Mouse (Mus musculus): ENCODE data around the gene Tbc1d7.

DNA sequence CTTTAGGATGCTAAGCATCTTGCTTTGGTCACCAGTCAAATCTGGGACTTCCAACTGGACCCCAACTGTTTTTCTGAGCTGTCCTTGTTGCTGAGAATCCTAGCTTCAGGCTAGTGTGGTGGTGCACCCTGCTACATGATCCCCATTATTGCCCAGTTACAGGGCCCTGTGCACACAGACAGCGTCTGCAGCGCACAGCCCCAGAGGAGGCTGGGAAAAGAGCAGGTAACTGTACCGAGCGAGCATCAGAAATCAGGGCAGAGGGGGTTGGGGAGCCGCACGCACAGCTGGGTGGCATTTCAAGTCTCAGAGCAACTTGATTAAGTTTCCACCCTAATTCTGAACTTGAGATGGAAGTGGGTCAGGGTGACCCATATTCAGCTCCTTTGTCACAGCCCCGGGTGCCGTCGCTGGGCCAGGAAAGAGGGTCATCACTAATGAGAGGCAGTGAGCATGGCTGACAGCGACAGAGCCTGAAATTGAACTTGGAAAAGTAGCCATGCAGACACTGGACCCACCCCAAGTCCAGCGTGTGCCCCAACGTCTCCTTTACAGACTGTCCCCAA, 34.9 kb upstream of the Tbc1d7 start:
- TF ChIP-seq POLR2A (IDR thresholded peaks at IDR 0.05; ENCODE audit: control insufficient read depth, extremely low read depth, insufficient read depth, low read length, poor library complexity) (no peak), CTCF (IDR thresholded peaks at IDR 0.05; ENCODE audit: borderline replicate concordance, control insufficient read depth, extremely low read depth, insufficient read depth, low read length, poor library complexity) (no peak)
